Mouse (Mus musculus) left cerebral cortex, adult 6 months (tissue): ENCODE measurements around the gene Mcm7. TPM values are rescaled to one million over a fixed set of nuclear protein-coding genes. Genes with fewer than 3 reads are reported as not detected.

Experiments used
- long read RNA-seq, 2 experiments: library from polyadenylated mRNA; unstranded; transcript quantifications; one replicate each; pipeline ENCODE4 v2.0.0; 2019 to 2020
- polyA plus RNA-seq: library from polyadenylated mRNA; unstranded; fragments of <200 nt; fragmentation: Nextera tagmentation; gene quantifications from 2 replicates; pipeline ENCODE4 v1.2.3, GENCODE M21; 2021

The Mcm7 gene
- 8.4 and 12.9 TPM in 2 replicates for polyA plus RNA-seq
- long read RNA-seq, experiment 1, transcript Mcm7-201 (15 exons, 2,962 nt): major isoform, 30 of 113 reads
- long read RNA-seq, experiment 1, partial matches to known transcripts: 12 of 113 reads
- long read RNA-seq, experiment 1, other reads (novel, unspliced or antisense): 71 of 113 reads
- long read RNA-seq, experiment 2, partial matches to known transcripts: 1 of 11 reads
- long read RNA-seq, experiment 2, other reads (novel, unspliced or antisense): 7 of 11 reads

DNA sequence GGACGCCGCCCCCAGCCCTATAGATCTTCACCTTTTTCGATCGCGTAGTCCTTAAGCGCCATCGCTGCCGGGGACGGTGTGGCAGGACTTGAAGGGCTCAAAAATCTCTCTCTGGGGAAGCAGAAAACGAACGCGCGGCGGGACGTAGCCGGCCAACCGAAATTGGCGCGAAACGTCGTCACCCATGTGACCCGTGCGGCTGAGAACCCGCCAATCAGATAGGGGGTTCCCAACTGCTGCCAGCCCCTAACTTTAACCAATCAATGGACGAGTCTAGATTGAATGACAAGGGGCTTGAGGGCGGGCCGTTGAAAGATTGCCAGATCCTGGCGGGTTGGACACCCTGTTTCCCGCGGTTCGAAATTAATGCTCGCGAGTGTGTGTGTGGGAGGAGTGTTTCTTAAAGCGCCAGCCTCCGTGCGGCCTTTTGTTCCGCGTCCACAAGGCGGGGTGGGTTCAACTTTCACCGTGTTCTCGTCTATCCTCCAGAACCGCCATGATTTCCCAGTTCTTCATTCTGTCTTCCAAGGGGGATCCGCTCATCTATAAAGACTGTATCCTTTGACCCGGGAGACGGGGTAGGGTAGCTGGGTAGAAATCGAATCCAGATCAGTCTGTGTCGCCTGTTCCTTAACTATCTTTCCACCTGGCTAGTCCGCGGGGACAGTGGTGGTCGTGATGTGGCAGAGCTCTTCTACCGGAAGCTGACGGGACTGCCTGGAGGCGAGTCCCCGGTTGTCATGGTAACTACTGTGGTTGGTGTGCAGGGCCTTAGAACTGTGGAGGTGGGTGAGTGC lies at the start of gene Mcm7, which contains the start of gene Ap4m1:
Mcm7 (minus strand) TSS at position 728 of the 797 bp plus-strand sequence.
Ap4m1 (plus strand) TSS at position 308 of the 797 bp plus-strand sequence.

DNA sequence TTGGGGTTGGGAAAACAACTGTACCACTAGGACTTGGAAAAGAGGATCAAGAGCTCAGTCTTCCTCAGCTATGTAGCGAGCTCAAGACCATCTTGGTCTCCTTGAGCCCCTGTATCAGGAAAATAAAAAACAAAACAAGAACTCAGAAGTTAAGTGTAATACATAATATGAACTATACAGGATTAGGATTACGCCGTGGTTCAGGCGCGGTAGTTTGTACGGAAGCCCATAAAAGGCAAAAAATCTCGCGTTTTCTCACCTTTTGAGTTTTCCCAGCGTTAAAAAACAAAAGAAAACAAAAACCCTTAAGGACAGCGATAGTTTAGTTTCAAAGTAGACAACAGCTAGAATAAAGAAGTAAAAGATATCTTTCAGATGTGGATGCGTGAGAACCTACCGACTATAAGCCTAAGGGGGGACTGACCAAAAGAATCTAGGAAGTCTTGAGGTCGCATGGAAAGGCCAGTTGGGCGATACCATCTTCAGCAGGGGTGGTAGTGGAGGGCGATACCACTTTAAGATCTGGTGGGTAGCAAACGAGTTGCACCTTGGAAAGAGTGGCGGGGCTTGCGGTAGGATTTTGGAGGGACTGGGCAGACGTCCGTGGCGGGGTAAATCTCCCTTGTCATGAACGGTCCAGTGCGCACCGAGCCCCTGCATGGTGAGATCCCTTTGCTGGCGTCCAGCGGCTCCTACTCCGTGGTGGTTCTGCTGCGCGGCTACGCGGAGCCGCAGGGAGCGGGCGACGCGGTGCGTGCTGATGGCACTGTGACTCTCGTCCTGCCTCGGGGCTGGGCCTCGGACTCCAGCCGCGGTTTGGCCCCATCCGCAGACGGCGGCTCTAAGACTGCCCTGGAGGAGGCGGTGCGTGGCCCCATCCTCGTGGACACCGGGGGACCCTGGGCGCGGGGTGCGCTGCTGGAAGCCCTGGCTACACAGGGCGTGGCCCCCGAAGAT lies 21.8 kb upstream of the Mcm7 start, which contains the start of gene Mblac1:
Mblac1 (plus strand) TSS at position 544 of the 957 bp plus-strand sequence.

DNA sequence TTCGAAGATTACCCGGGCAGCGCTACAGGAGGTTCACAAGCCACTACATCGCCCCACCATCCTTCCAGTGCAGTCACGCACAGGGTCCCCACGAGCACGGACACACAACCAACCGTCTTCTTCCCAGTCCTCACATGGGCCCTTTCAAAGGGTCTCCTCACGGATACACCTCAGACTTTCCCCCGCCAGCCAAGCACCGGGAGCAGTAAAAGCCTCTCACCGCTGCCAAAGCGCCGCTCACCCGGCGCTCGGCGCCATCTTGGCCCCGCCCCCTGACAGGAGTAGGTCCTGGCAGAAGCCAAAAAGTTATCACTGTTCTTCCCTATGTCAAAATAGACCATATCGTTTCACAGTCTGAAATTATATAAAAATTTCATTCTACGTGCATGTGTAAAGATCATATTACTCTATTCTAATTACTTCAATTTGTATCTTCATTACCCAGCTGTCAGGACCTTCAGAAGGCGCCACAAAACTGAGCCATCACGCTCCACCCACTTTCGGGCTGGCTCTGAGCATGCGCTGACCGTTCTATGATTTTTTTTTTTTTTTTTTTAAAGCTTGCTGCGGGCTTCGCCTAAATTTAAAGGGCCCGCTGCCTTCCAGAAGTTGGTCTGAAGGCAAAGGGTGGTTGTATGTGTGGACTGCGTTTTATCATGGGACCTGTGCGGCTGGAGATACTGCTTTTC lies 14.9 kb upstream of the Mcm7 start, which contains the start of the genes Taf6 and Cnpy4:
Taf6 (minus strand) TSS at position 502 of the 689 bp plus-strand sequence.
Cnpy4 (plus strand) TSS at position 536 of the 689 bp plus-strand sequence.

DNA sequence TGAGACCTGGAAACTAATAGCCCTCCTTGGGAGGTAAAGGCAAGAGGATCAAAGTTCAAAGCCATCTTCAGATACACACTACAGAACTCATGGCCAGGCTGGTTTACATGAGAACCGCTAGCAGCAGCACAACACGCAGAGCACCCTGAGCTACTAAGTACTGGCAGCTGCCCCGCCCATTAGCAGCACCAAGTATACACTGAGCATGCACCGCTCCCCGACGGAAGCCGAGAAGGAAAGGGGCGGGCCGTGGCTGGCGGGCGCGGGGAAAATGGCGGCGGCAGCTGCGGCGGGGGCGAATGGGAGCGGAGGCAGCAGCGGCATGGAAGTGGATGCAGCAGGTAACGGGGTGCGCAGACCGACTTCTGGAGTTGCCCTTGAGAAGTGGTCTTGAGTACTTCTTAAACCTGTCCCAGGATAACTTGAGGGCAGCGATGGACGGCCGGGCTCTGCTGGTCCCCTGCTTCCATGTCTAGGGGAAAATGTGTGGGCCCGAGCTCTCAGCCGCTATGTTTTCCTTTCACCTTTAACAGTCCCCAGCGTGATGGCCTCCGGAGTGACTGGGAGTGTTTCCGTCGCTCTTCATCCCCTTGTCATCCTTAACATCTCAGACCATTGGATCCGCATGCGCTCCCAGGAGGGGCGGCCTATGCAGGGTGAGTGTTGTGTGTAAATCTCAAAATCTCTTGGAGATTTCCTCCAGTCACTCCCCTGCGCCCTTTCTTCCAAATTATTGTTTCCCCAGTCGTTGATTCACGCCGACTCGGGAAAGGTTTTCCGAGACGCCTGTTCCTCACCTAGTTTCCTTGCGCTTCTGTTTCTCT lies 11.2 kb downstream of the Mcm7 start, which contains the start of gene Cops6:
Cops6 (plus strand) TSS at position 230 of the 824 bp plus-strand sequence.

DNA sequence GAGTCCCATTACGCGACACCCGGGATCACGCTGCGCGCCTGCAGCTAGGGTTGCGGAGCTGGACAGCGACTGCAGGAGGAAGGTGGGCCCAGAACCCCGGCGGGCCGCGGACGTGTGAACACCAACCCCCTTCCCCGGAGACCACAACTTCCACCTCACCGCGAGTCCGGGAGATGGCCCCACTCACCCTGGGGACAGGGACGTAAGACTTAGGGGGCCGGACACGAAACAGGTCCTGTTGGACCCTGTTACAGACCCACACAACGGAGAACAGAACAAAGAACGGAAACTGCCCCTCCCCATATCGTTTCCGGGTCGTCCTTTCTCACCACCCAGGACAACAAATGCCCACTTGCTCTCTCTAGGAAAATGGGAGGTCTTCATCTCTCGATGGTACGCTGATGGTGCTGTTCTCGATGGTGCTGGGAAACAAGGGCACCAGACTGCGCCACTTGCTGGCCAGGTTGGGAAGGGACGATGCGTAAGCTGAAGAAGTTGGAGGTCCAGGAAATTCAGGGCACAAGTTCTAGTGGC lies 16.7 kb downstream of the Mcm7 start, which contains the start of gene Zfp113:
Zfp113 (minus strand) TSS at position 302 of the 534 bp plus-strand sequence.

DNA sequence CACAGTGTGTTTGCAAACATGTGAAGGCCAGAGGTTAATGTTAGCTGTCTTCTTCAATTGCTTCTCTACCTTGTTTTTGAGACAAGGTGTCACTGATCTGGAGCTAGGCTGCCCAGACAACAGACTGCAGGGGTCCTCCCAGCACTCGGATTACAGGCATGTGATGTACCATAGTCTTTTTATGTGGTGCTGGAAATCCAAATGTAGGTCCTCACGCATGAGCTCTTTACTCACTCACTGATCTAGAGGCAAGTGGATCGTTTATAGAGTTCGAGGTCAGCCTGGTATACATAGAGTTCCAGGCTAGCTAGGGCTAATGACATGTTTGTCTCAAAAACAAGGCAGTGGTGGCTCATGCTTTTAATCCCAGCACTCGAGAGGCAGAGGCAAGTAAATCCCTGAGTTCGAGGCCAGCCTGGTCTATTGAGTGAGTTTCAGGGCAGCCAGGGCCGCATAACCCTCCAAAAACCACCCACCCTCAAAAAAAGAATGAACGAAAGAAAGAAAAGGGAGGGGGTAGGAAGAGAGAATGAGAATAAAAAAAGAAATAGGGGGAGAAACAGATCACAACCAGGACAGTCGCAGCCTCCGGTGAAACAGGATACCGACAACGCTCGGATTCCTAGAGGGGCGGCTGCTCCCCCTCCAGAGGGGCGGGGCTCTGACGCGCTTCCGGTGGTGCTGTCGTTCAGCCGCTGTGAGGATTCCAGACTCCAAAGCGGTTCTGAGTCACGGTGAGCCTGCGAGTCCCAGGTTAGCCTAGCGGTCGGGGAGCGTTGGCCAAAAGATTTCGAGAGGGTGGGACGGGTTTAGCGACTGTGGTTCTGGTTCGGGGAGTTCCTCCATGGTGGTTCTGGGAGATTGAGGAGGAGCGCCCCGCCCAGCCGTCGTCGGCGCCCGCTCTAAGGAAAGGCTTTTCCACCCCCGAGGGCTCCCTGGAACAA lies 55.7 kb downstream of the Mcm7 start, which contains the start of gene Zscan21:
Zscan21 (plus strand) TSS at position 649 of the 944 bp plus-strand sequence.

Other genes with a start within 250 kb of the Mcm7 start
- gene Gjc3, start 209.3 kb downstream of the Mcm7 start, polyA plus RNA-seq: 11.5 and 13.1 TPM in 2 replicates
- gene Azgp1, start 190.9 kb downstream of the Mcm7 start, polyA plus RNA-seq: not detected in 2 replicates
- gene Smok3a, start 151.2 kb downstream of the Mcm7 start, polyA plus RNA-seq: not detected in 2 replicates
- gene Smok3b, start 151.0 kb downstream of the Mcm7 start, polyA plus RNA-seq: not detected in 2 replicates
- gene Smok3c, start 119.2 kb downstream of the Mcm7 start, polyA plus RNA-seq: not detected in 2 replicates
- gene Zkscan1, start 87.3 kb downstream of the Mcm7 start, polyA plus RNA-seq: 9.4 and 10.4 TPM in 2 replicates
- gene Zscan21, start 55.5 kb downstream of the Mcm7 start, polyA plus RNA-seq: 14.2 and 14.4 TPM in 2 replicates
- 6.1 and 7.0 TPM in 2 replicates for gene Zfp113, start 16.7 kb downstream of the Mcm7 start, polyA plus RNA-seq
- gene Cops6, start 11.4 kb downstream of the Mcm7 start, polyA plus RNA-seq: 327 and 335 TPM in 2 replicates
- gene Ap4m1, start 420 bp downstream of the Mcm7 start, polyA plus RNA-seq: 3.8 and 4.9 TPM in 2 replicates
- gene Taf6, start 15.0 kb upstream of the Mcm7 start, polyA plus RNA-seq: 42.2 and 48.4 TPM in 2 replicates
- 12.8 and 19.6 TPM in 2 replicates for gene Cnpy4, start 15.1 kb upstream of the Mcm7 start, polyA plus RNA-seq
- 6.4 and 7.0 TPM in 2 replicates for gene Mblac1, start 21.9 kb upstream of the Mcm7 start, polyA plus RNA-seq
- gene Nxpe5, start 53.5 kb upstream of the Mcm7 start, polyA plus RNA-seq: not detected in 2 replicates
- 102 TPM in 2 replicates for gene Lamtor4, start 83.1 kb upstream of the Mcm7 start, polyA plus RNA-seq
- gene BC037034, start 91.6 kb upstream of the Mcm7 start, polyA plus RNA-seq: 3.0 and 17.8 TPM in 2 replicates
- 3.1 and 4.0 TPM in 2 replicates for gene Gal3st4, start 100.4 kb upstream of the Mcm7 start, polyA plus RNA-seq
- gene Gm43720, start 107.5 kb upstream of the Mcm7 start, polyA plus RNA-seq: not detected in 2 replicates
- gene Gpc2, start 107.6 kb upstream of the Mcm7 start, polyA plus RNA-seq: 0.13 and 0.21 TPM in 2 replicates
- 0.13 and 0.19 TPM in 2 replicates for gene Stag3, start 107.8 kb upstream of the Mcm7 start, polyA plus RNA-seq
- gene Pvrig, start 169.5 kb upstream of the Mcm7 start, polyA plus RNA-seq: 0.18 and 0.30 TPM in 2 replicates